Mouse (Mus musculus) lung, postnatal 14 days (tissue): ENCODE measurements around the gene Nacad.
"Not testable (repeated sequence)": the region's sequence is repeated elsewhere in the genome, so short reads cannot be mapped to it uniquely, and the experiment has no call there.

Source experiments
- DNase-seq: peaks from one replicate; pipeline ENCODE4 v3.0.0; 2021

Gene Nacad

DNA sequence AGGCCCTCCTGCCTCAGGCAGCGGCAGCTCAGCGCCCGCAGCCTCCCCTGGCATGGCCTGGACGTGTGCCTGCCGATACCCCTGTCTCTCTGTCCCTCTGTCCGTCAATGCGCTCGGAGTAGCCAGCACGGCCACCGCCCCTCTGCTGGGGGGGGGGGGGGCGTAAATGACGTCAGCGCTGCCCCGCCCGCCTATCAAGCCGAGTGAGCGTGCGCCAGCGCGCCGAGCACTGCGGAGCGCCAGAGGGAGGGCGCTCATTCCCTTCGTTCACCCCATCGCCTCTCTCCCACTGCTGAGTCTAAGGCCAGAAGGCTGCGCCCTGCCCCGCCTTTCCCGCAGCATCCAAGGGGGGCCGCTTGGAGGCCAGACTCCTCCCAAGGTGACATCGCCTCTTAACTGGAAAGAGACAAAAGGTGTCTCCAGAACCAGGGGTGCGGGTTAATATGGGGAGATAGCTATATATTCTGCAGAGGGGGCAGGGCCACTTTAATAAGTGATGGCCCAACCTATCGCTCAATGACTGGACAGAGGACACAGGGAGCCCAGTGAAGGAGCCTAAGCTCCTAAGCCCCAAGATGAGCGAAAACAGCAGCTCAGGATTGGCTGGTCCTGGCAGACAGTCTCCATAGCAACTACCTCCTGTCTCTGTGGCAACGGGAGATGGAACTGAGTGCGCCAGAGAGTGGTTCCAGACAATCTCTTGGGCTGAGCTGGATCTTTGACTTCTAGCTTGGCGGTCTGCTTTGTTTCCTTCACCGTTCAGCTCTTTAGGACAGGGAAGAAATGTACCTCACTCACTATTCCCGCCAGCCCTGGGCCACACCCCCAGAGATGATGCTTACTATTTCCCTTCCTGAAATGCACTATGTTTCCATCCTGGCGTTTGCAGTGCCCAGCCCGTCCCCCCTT, at the start of gene Nacad:
TSS of gene Nacad (minus strand) at position 563 of the 909 bp plus-strand sequence.
- DNase-seq = no peak

DNA sequence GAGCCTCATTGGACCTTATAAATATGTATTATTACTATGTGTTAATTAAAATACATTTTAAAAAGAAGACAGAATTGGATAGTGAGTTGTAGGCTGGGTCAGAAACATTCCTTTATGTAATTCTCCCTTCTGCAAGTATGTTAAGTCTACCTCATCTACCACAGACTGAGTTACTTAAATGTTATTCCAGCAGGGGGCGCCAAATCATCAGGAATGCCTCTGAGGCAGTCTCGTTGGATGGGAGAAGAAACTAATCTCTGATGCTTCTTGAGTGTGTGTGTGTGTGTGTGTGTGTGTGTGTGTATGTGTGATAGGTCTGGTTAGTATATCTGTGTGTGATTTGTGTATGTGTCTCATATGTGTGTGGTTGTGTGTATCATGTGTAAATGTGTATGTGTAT, 49.0 kb upstream of the Nacad start:
- DNase-seq = peak; percentile 90

DNA sequence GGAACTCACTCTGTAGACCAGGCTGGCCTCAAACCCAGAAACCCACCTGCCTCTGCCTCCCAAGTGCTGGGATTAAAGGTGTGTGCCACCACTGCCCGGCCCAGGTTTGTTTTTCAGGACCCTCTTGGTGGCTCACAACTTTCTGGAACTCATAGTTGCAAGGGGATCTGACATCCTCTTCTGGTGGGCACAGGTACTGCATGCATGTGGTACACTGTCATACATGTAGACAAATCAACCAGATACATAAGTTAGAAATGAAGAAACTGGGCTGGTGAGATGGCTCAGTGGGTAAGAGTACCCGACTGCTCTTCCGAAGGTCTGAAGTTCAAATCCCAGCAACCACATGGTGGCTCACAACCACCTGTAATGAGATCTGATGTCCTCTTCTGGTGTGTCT, 47.1 kb upstream of the Nacad start:
- not testable (repeated sequence) for DNase-seq

DNA sequence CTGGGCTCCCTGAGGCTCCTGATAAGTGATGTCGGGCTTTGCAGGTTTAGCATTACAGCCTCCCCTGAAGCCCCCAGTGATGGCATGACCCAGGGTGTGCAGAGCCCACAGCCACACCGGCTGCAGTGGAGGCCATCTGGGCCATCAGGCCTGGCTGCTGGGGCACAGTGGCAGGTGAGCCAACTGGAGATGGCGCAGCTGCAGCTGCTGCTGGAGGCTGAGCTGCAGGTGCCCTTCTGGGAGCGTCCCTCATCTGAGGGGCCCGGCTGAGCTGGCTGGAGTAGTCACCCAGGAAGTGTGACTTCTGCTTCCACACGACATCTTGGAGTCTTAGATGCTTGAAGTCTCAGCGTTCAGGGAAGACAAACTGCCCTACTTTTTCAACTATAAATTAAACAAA, 44.7 kb upstream of the Nacad start:
- DNase-seq = no peak

DNA sequence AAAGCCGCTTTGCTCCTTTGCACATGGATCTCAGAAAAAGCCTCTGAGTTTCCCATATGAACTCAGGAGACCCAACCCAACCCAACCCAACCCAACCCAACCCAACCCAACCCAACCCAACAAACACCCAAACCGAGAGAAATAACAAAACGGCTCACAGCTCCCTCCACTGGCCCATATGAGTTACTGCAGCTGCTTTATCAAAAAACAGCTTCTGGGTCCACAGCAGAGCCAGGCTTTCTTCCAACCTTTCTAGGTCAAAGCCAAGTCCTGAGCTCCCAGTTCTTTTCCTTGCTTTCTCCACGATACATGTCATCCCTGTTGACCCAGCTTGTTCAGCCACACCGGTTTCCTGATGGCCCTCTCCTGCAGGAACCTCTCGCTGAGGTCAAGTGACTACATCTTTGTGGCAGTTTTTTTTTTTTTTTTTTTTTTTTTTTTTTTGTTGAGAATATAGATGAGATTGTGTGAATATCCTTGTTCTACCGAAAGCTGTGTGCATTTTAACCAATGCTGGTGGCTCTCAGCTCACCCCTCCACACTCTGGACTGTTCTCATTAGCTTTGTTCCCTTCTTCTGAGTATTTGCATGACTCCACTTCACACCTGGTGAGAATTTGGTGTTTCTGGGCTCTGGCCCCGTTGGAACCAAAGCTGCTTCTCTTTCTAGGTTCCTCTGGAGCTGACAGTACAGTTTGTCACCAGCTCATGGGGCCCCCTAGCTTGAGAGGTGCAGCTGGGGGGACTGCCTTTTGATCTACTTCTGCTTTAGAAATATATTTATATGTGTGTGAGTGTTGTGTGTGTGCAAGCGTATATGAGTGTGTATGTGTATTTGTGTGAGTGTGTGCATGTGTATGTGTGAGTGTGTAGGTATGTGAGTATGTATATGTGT, 42.2 kb upstream of the Nacad start:
- no peak for DNase-seq

DNA sequence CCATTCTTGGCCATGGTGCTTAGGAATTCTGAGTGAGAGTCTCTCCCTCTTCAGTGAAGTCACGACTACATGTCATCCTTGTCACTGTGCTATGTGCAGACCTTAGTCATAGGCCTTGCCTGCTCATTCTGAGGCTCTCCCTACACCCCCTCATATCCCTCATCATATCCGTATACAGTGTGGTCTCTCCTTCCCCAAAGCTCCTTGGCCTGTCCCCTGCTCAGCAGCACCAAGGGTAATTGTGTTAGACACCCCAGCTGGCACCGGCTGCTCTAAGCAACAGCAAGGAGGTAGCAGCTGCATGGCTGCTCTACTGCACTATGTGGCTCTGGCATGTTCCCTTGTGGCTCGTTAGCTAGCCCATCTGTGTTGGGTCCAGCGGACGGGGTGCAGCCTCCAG, 38.7 kb upstream of the Nacad start:
- DNase-seq = no peak

DNA sequence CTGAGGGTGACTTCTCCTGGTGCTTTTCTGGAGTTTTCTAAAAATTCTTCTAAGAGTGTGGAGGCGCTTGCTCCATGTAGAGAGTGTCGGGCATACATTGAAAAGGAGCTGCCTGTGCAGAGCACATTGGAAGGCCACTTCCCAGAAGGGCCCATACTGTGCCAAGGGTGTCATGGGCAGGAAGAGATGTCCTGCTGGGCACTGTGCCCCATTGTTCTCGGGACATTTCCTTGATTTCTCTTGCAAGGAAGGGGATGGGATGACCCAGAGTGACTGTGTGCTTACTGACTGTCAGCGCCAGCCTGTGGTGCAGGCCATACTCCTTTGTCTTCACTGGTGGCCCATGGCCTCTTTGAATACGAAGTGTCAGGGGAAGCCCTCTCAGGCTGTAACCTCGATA, 33.2 kb upstream of the Nacad start:
- peak; percentile 12 for DNase-seq

DNA sequence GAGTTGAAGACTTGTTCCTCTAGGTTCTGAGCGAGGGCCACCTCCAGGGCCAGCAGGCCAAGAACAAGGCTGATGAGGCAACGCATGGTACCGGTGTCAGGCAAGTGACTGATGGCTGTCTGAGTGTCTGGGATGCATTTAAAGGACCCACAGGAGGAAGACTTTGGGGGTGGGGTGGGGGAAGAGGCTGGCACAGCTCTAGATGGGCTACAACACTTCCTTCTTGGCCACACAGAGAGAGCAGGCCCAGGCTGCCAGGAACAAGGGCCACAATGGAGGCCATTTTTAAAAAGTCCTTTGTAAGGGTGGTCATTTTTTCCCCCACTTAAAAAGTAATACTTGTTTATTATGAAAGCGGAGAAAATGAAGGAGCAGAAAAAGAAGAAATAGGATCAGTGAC, 32.7 kb upstream of the Nacad start, which contains the start of gene Wap:
TSS of gene Wap (minus strand) at position 101 of the 400 bp plus-strand sequence.
- no peak for DNase-seq

DNA sequence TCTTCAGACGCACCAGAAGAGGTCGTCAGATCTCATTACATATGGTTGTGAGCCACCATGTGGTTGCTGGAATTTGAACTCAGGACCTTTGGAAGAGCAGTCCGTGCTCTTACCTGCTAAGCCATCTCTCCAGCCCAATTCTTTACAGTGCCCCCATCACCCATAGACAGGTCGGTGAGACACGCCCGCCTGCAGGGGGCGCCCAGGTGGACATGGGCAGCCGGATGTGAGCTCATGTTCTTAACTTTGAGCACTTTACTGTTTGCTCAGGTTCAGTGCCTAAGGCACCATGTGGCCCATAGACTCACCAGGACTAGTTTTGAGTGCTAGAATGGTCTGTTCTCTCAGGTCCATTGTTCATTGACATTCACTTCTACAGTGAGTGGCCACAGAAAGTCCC, 30.3 kb upstream of the Nacad start:
- no peak for DNase-seq

DNA sequence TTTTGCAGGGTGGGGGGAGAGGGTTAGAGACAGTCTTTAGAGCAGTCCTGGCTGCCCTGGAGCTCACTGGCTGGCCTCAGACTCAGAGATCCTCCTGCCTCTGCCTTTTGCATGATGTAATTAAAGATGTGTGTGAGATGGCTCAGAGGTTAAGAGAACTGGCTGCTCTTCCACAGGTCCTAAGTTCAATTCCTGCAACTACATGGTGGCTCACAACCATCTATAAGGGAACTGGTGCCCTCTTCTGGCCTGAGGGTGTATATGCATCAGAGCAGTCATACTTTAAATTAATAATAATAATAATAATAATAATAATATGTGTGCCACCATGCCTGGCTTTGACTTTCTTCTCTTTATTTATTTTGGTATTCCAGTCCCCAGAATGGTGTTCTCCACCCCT, 23.8 kb upstream of the Nacad start:
- peak; percentile 35 for DNase-seq

DNA sequence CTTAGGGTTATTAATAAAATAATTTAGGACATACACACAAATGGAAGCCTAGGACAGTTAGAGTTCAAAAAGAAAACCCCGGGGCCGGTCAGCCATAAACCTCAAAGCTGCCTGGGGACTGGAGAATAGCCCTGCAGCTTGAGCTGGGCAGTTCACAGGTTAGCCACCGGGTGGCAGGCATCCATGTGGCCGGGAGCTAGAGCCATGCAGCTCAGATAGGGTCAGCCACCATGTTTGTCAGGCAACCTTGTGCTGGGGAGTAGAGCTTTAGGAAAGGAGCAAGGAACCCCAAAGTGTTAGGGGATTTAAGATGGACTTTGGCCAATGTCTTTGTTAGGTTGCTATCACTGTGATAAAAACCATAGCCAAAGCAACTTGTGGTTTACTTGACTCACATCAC, 22.7 kb upstream of the Nacad start:
- DNase-seq = peak; percentile 57

DNA sequence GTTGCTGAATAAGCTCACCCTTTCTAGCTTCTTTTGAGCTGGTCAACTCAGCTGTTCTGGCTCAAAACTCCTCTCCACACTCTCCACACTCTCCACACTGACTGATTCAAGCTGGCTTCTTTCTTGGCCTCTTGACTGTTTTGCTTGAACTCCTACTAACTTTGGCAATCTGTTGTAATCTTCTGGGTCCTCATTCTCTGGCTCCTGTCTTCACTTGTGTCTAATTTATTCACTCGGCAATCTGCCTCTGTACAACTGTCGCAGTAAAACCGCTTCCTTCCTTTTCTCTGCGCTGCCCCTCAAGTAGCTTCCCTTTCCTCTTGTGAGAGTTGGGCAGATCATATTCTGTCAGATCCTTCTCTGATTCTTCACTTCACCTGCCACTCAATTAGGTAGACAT, 21.9 kb upstream of the Nacad start:
- DNase-seq = no peak

DNA sequence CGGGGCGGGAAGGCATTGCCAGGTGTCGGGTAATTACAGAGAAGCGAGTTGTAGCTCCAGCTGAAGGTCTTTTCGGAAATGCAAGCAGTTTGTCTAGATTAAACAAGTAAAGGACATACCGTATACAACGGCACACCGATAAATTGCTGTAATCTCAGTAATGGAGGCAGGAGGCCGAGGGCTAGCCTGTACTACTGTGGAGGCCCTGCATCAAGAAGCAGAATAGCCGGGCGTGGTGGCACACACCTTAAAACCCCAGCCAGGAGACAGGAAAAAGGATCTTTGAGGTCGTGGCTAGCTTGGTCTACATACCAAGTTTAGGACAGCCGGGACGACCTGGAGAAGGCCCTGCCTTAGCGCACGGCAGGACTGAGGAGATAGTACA, 20.5 kb upstream of the Nacad start:
- no peak for DNase-seq

DNA sequence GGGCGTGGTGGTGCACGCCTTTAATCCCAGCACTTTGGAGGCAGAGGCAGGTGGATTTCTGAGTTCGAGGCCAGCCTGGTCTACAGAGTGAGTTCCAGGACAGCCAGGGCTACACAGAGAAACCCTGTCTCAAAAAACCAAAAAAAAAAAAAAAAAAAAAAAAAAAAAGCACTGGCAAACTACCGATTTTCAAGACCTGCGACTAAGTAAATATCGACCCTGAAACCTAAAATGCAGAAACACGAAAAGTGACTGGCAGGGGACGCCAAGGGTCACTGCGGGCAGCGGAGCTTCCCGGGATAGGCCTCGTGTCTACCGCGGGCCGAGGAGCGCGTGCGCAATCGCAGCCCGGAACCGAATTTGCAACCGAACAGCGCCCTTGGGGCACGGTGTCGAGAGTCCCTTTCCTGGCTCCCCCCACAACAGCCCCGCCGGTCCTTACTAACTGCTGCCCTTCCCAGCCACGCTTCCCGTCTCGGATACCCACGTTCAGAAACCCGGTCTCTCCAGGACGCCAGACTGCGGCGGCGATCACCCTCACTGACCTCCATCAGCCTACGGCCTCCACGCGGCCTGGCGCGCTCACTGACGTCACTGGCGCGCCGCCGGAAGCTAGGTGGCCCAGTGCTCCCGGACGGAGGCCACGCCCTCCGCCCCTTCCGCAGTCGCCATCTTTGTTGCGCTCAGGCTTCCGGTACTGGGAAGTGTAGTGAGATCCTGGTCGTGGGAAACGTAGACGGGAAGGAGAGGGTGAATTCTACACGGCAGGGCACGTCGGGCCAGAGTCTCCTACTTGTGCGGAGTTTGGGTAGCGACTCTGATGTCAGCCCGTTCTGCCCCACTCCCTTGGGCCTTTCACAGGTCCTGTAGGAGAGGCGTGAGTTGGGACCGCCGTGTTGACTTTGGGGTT, 19.9 kb upstream of the Nacad start, which contains the start of gene Tbrg4:
TSS of gene Tbrg4 (minus strand) at position 590 of the 910 bp plus-strand sequence.
- peak; percentile 93 for DNase-seq

DNA sequence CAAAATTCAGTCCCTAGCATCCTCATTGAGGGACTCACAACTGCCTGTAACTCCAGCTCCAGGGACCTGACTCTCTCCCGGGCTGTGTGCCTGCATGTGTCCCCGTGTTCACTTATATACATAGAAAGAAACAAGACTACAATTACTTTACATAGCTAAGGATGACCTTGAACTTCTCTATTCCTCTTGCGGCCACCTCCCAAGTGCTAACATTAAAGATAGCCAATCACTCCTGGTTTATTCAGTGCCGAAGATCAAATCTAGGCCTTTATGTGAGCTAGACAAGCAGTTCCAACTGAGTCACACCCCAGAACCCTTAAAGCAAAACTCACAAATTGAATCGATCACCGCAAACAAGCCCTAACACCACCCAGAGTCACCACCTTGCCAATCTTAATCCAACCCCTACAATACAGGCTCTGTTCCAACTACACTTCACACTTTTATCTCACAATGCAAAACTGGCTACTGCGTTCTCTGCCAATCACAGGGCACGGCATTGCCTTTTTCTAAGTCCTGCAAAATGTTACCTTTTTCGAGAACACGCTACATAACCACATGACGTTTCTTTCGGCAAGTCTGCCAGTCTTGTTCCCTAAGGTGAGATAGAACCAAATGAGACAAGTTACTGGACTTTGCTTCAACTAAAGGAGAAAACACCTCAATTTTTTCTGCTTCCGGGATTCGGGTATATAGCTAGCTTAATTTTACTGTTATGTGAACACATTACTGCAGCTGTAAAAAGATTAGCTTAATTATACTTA, 18.9 kb upstream of the Nacad start:
- DNase-seq = no peak

DNA sequence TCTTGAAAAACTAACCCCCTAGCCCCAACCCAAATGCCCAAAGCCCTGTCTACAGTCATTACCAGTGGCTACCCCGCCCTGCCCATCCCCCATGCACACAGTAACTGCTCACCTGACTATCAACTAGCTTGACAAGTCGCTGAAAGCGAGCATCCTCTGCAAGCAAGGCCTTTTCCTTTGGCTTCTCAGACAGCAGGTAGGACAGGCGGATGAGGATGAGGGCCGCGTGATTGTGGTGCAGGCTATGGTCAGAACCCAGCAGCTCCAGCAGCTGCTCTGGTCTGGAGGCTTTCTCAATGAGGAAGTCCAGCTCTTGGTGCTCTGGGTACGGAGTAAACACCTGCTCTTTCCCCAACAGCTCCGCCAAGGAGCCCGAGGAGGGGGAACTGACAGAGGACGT, 17.9 kb upstream of the Nacad start:
- DNase-seq = no peak

DNA sequence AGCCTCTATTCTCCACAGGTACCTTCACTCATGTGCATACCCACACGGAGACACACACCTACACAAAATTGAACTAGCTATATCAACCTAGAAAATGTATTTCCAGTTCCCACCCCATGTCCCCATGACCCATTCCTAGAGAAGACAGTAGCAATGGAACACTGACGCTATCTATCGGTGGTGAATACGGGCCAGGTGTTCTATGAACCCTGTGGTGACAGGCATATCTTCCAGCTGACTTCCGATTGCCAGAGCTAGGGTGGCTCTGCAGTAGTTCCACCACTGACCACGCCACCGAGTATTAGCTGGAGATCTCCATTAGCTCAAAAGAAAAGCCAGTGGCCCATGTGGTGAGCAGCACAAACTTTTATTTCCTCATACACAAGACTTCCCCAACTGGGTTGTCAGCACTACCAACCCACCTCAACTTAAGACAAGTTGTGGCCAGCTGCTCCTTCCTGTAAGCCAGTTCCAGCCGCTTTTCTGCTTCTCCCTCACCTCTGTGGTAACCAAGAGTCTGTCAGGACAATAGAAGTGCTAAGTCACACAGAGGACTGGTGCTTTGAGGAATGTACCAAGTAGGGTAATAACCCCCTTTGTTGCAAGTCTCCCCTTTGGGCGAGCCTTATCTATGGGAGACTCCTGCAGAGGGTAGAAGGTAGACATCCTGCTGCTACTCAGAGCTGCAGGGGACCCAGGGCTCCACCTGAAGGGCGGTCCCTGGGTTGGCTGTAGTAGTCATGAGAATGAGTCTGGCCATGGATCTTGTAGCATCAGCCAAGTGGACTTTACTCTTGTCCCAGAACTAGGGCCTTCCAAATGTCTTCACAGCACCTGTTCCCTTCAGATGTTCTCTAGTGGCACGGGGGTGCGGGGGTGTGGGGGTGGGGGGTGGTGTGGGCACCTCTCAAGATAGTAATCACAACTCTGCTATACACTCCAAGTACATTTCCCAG, 9.7 kb upstream of the Nacad start:
- no peak for DNase-seq

DNA sequence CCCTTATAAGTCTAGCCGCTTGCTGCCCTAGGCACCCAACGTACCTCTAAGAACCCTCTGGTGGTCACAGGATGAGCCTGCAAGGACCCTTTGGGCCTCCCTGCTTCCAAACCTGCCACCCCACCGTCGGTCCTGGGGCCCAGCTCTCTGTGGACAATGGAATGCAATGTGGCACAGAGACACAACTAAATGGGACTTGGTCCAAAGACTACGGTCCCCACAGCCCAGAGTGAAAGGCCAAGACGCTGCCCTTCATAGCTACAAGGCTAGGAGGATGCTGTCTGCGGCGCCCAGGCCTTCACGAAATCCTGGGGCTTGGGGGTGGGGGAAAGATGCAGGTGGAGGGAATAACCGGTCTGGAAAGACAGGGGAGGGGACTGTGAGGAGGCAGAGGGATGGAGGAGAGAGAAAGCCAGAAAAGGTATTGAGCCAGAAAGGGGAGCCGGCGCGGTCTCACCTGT, 802 bp downstream of the Nacad start:
- DNase-seq = no peak

DNA sequence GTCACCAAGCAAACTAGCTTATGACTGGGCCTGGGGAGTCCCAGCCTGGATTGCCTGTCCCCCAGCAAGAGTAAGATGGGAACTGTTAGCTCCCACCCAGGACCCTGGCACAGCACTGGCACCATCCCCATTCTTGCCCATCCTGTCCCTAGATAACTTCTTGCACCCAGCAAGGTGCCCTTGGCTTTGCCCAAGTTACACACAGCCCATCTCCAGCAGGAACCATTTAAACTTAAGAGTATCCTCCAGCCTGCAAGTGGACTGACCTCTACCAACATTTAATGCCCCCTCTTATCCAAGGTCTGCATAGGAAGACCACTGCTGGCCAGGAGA, 1.3 kb downstream of the Nacad start:
- DNase-seq = no peak

DNA sequence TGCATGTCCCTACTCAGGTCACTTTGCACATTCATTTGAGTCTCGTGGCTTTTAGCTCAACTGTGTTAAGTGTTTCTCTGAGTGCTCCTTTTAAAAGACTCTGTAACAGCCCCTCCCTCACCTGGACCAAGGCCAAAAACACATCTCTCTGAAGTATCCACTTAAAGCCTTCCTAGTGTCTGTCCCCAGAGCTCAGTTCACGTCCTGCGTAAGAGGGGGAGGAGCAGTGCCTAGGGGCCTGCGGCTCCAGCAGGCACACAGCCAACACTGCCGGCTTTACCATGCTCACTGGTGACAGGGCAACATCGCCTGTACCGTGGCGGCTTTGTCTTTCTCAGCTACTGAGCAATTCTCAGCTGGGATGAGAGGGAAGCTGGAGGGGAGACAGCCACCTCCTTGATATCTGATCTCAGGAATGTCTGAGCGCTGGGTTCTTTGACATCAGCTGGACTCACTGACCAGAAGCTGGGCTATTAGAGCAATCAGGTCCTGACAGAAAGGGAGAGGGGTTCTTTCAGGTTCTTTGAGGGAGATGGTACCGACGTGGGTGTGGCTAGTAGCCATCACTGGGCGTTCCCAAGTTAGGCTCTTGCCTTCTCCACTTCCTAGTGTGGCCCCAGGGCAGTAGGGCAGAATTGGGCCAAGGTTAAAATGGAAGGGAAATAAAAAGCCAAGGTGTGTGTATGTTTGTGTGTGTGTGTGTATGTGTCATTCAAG, 1.8 kb downstream of the Nacad start:
- peak; percentile 49 for DNase-seq
